Mouse (Mus musculus) limb, embryonic 11.5 days (tissue): Measurements from ENCODE around the gene 2510039O18Rik. TPM values are rescaled to one million over a fixed set of nuclear protein-coding genes. Genes with fewer than 3 reads are reported as not detected.
A peak's percentile ranks its signal among the peaks of the same experiment; 100 is the strongest.

Source experiments
- ATAC-seq: fragments of 200-750 bp; cut with Nextera tagmentation; 2 replicates; pipeline ENCODE4 v1.8.0; 2017; ENCODE audit warnings: low read depth; ENCODE audit not compliant: insufficient number of reproducible peaks, low FRiP score, low TSS enrichment
- DNase-seq: peaks from one replicate; pipeline ENCODE4 v3.0.0-alpha.2; 2015; ENCODE audit warnings: low spot score
- H3K27ac ChIP-seq: fragments of 300-500 bp; sonication (generic); replicated peaks from 2 replicates; pipeline ENCODE4 v1.5.1; 2014; ENCODE audit warnings: low read depth, mild to moderate bottlenecking, low read length
- H3K27me3 ChIP-seq: fragments of 300-500 bp; sonication (generic); 2 replicates; pipeline ENCODE4 v1.6.1; 2014; ENCODE audit warnings: mild to moderate bottlenecking, low read length, mixed read lengths; ENCODE audit not compliant: control insufficient read depth, insufficient read depth
- H3K36me3 ChIP-seq: fragments of 300-500 bp; sonication (generic); 2 replicates; pipeline ENCODE4 v1.6.1; 2014; ENCODE audit warnings: mild to moderate bottlenecking, low read length, moderate library complexity, mixed read lengths; ENCODE audit not compliant: control insufficient read depth, insufficient read depth
- H3K4me1 ChIP-seq: fragments of 300-500 bp; sonication (generic); 2 replicates; pipeline ENCODE4 v1.6.1; 2014; ENCODE audit warnings: low read length, mixed read lengths; ENCODE audit not compliant: control insufficient read depth, insufficient read depth
- H3K4me2 ChIP-seq: fragments of 300-500 bp; sonication (generic); 2 replicates; pipeline ENCODE4 v1.6.1; 2014; ENCODE audit warnings: low read depth, mild to moderate bottlenecking, moderate library complexity; ENCODE audit not compliant: severe bottlenecking
- H3K4me3 ChIP-seq: fragments of 300-500 bp; sonication (generic); 2 replicates; pipeline ENCODE4 v1.5.1; 2014; ENCODE audit warnings: low read depth, low read length
- H3K9ac ChIP-seq: fragments of 300-500 bp; sonication (generic); 2 replicates; pipeline ENCODE4 v1.6.1; 2014; ENCODE audit warnings: mild to moderate bottlenecking, low read length
- H3K9me3 ChIP-seq: fragments of 300-500 bp; sonication (generic); 2 replicates; pipeline ENCODE4 v1.6.1; 2016; ENCODE audit warnings: low read length; ENCODE audit not compliant: control insufficient read depth
- WGBS: fragments of 180-500 bp; shearing (Covaris S2); extraction: QIAGEN DNeasy Blood & Tissue Kit; methylation state at CpG from one replicate; pipeline ENCODE4 v1.1.7; 2014; 5-methylcytosine and 5-hydroxymethylcytosine counted together
- polyA plus RNA-seq: library from polyadenylated mRNA; unstranded; fragments of >200 nt; fragmentation: Nextera tagmentation; extraction: Ambion mirVana; gene quantifications from 2 replicates; pipeline ENCODE4 v1.2.1, GENCODE M21; 2014

2510039O18Rik gene
- polyA plus RNA-seq, 1 experiment from 2014 or later = 17.4 TPM

- Histone ChIP-seq H3K4me2 (no peak overlapping the region), H3K4me1 (peaks cover 21% of the 10 kb centered on the region), H3K27ac (no peak overlapping the region), H3K36me3 (peaks cover under 1% of the 10 kb centered on the region; the same call in 1 of the 2 replicates), H3K9ac (no peak overlapping the region), H3K9me3 (no peaks in the 10 kb centered on the region), H3K4me3 (no peak overlapping the region), H3K27me3 (no peaks in the 10 kb centered on the region)
- peak; percentile 52 for DNase-seq
- no peak for ATAC-seq
- 45% methylated on average over 14 of the region's 14 CpGs for WGBS
These were observed 2.3 kb upstream of the 2510039O18Rik start for GRCm38 (mm10) chr4:147938148-147939096.

DNA sequence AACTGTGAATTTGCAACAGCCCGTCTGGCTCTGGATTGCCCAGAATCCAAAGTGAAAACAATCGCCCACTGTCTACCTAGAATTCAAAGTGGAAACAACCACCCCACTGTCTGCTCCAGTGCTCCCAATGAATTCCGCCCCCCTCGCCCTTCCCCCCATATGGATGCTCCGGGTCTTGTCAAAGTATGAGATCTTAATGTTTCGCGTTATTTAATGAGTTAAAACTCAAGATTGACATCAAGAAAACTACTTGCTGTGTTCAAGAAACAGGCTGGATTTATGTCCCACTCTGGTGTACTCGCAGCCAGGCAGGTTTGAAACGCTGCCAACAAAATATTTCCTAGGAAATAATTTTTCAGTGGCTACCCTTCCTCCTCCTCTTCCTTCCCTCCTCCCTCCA, 584 bp upstream of the 2510039O18Rik start:
- H3K4me1 ChIP-seq = peaks cover 17% of the 10 kb centered on the region
- no peaks in the 10 kb centered on the region for H3K9me3 ChIP-seq
- DNase-seq (no peak), ATAC-seq (no peak)
- H3K9ac ChIP-seq = no peak overlapping the region
- 68% methylated on average over 9 of the region's 9 CpGs for WGBS
- no peaks in the 10 kb centered on the region for H3K27me3 ChIP-seq
- peaks cover 16% of the 10 kb centered on the region for H3K36me3 ChIP-seq
- H3K27ac ChIP-seq = peak overlapping the region; percentile 22; the same call in 1 of the 2 replicates
- no peak overlapping the region for H3K4me3 ChIP-seq
- H3K4me2 ChIP-seq = no peak overlapping the region

GRCm38 (mm10) chr4:147941045-147942020, 638 bp downstream of the 2510039O18Rik start:
- ATAC-seq (peak; percentile 18; the same call in 1 of the 2 replicates), DNase-seq (peak; percentile 35)
- peaks cover 15% of the 10 kb centered on the region for H3K4me1 ChIP-seq
- no peak overlapping the region for H3K27ac ChIP-seq
- H3K9me3 ChIP-seq = no peaks in the 10 kb centered on the region
- peak overlapping the region; percentile 98 for H3K4me2 ChIP-seq
- H3K36me3 ChIP-seq = peaks cover 23% of the 10 kb centered on the region
- H3K9ac ChIP-seq = peak overlapping the region; percentile 74
- 7% methylated on average over 79 of the region's 88 CpGs for WGBS
- peak overlapping the region; percentile 89 for H3K4me3 ChIP-seq
- no peaks in the 10 kb centered on the region for H3K27me3 ChIP-seq

DNA sequence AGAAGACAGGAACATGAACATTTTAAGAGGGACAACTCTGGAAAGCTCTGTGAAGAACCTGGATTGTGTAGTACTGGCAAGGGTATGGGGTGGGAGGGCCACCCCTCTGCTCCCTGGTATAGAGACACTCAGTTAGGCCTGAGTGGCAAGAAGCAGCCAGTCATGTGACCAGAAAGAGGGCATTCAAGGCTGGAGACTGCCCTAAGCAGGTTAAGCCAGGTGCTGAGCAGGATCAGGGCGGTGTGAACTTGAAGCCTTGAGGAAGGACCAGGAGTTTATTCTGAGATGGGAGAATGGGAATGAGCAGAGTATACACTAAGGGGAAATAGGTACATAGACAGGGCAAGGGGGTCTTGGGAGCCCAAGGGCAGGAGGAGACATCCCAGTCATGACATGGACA, 2.3 kb downstream of the 2510039O18Rik start:
- ATAC-seq (no peak), DNase-seq (no peak)
- H3K4me1 ChIP-seq = peaks cover 15% of the 10 kb centered on the region
- H3K4me3 ChIP-seq = no peak overlapping the region
- H3K4me2 ChIP-seq = no peak overlapping the region
- no peak overlapping the region for H3K9ac ChIP-seq
- H3K27ac ChIP-seq = no peak overlapping the region
- no peaks in the 10 kb centered on the region for H3K27me3 ChIP-seq
- no peaks in the 10 kb centered on the region for H3K9me3 ChIP-seq
- 100% methylated on average over 1 of the region's 1 CpGs for WGBS
- H3K36me3 ChIP-seq = peaks cover 32% of the 10 kb centered on the region

GRCm38 (mm10) chr4:147947511-147947910, 6.8 kb downstream of the 2510039O18Rik start:
- no peak overlapping the region for H3K9ac ChIP-seq
- H3K4me2 ChIP-seq = no peak overlapping the region
- no peaks in the 10 kb centered on the region for H3K27me3 ChIP-seq
- no peak for DNase-seq
- no peak overlapping the region for H3K4me3 ChIP-seq
- no peaks in the 10 kb centered on the region for H3K9me3 ChIP-seq
- no peak overlapping the region for H3K27ac ChIP-seq
- H3K4me1 ChIP-seq = no peaks in the 10 kb centered on the region
- WGBS = 80% methylated on average over 1 of the region's 2 CpGs
- H3K36me3 ChIP-seq = peaks cover 34% of the 10 kb centered on the region
- no peak for ATAC-seq

DNA sequence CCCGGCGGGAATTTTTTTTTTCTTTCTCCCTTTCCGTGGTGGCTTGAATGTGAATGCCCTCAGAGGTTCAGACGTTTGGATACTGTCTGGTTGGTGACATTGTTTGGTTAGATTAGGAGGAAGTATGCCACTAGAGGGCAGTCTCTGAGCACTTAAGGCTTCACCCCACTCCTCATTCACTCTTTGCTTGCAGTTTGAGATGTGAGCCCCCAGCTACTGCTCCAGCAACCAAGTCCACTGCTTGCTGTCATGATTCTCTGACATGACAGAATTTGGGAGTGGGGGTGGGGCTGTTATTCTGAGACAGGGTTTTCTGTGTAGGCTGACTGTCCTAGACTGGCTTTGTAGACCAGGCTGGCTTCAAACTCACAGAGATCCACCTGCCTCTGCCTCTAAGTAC, 12.9 kb downstream of the 2510039O18Rik start:
- no peak overlapping the region for H3K9ac ChIP-seq
- no peak for ATAC-seq
- H3K27ac ChIP-seq = no peak overlapping the region
- H3K4me2 ChIP-seq = no peak overlapping the region
- no peak overlapping the region for H3K4me3 ChIP-seq
- 13% methylated on average over 4 of the region's 4 CpGs for WGBS
- no peak for DNase-seq
- H3K27me3 ChIP-seq = no peaks in the 10 kb centered on the region
- H3K4me1 ChIP-seq = no peaks in the 10 kb centered on the region
- no peaks in the 10 kb centered on the region; the same call in 1 of the 2 replicates for H3K36me3 ChIP-seq
- H3K9me3 ChIP-seq = no peaks in the 10 kb centered on the region

DNA sequence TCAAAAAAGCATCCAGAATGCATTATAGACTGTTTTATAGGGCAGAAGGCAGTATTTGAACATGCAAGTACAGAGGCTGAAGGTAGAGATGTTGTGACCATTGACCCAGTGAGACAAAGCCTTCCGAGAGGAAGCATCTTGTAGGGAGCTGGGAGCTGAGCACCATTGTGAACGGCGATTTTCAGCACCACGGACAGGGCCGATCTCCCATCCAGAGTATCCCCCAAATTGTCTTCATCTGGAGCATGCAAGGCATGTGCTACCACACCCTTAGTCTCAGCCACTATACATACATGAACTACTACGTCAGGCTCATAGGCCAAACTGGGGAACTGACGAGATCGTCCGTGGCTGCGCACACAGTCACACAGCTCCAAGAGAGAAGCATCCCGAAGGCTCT, 16.4 kb downstream of the 2510039O18Rik start:
- H3K4me1 ChIP-seq = no peaks in the 10 kb centered on the region
- H3K4me3 ChIP-seq = no peak overlapping the region
- H3K27ac ChIP-seq = no peak overlapping the region
- H3K9ac ChIP-seq = no peak overlapping the region
- H3K27me3 ChIP-seq = no peaks in the 10 kb centered on the region
- H3K9me3 ChIP-seq = no peaks in the 10 kb centered on the region
- no peak overlapping the region for H3K4me2 ChIP-seq
- no peak for ATAC-seq
- 44% methylated on average over 11 of the region's 11 CpGs for WGBS
- H3K36me3 ChIP-seq = no peaks in the 10 kb centered on the region
- peak; percentile 80 for DNase-seq
